Mouse (Mus musculus) lung, adult 2 months (tissue): ENCODE data around the gene Gpnmb. TPM values are rescaled to one million over a fixed set of nuclear protein-coding genes. Genes with fewer than 3 reads are reported as not detected.

Source experiments
- DNase-seq: peaks from one replicate; pipeline ENCODE4 v3.0.0; 2022
- H3K4me1 ChIP-seq: fragments of 200-500 bp; 2 replicates; pipeline ENCODE4 v1.6.1; 2011; ENCODE audit warnings: low read length; ENCODE audit not compliant: control insufficient read depth, insufficient read depth
- H3K4me3 ChIP-seq: fragments of 200-500 bp; replicated peaks from 2 replicates; pipeline ENCODE3; 2011; ENCODE audit warnings: low read depth, mild to moderate bottlenecking, control low read depth, low read length; ENCODE audit errors: extremely low read depth
- CTCF ChIP-seq: fragments of 200-500 bp; IDR thresholded peaks from 2 replicates; pipeline ENCODE4 v1.5.1; 2011; ENCODE audit warnings: mild to moderate bottlenecking, low read length, control low read depth; ENCODE audit not compliant: insufficient read depth
- POLR2A ChIP-seq: fragments of 200-500 bp; IDR thresholded peaks from 2 replicates; pipeline ENCODE4 v1.6.1; 2011; ENCODE audit warnings: low read depth, mild to moderate bottlenecking, control low read depth, low read length, borderline replicate concordance; ENCODE audit errors: extremely low read depth
- WGBS: fragments of 180-500 bp; shearing (Covaris S2); methylation state at CpG from one replicate; pipeline ENCODE4 v1.1.7; 2018; 5-methylcytosine and 5-hydroxymethylcytosine counted together
- polyA plus RNA-seq: library from polyadenylated mRNA; depleted of rRNA; stranded (reverse); fragments of >200 nt; gene quantifications from 2 replicates; pipeline ENCODE4 v1.2.3, GENCODE M21; 2012; rRNA removed

Gene Gpnmb
- 25.7 and 28.8 TPM in 2 replicates for polyA plus RNA-seq

- 43% methylated on average over 28 of the region's 28 CpGs for WGBS
- Histone ChIP-seq H3K4me3 (peak within 1 kb of the TSS; percentile 14), H3K4me1 (peaks cover 14% of the 10 kb centered on the region)
- no peak for TF ChIP-seq CTCF
- TF ChIP-seq POLR2A: no peak
- no peak for DNase-seq
Measured at GRCm38 (mm10) chr6:49036275-49037267, at the start of gene Gpnmb. Gene Gpnmb, plus strand, starts transcription at chr6:49036546.

DNA sequence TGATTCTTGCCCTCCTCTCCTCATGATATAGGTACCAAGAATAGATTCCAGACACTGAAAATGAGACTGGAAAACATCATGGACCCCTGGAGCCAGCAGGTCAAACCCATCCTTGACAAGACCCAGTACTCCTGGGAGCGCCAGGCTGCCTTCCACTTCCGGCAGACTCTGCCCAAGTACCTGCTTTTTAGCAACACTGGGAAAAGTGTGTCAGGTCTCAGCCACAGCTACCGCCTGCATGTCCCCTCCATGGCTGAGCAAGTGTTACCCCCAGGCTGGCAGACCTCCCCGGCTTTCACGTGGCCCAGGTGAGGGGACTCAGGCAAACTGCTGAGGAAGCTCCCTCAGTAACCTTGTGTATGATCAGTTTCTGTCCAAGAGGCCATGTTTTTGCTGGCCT lies 46.4 kb upstream of the Gpnmb start:
- WGBS: 95% methylated on average over 5 of the region's 5 CpGs
- Histone ChIP-seq H3K4me1 (no peaks in the 10 kb centered on the region), H3K4me3 (no peak overlapping the region)
- TF ChIP-seq POLR2A (no peak), CTCF (no peak)
- no peak for DNase-seq

GRCm38 (mm10) chr6:48991991-48992390 lies 44.4 kb upstream of the Gpnmb start:
- Histone ChIP-seq H3K4me1 (no peaks in the 10 kb centered on the region), H3K4me3 (no peak overlapping the region)
- WGBS: 74% methylated on average over 4 of the region's 4 CpGs
- no peak for DNase-seq
- no peak for TF ChIP-seq POLR2A
- no peak for TF ChIP-seq CTCF

- TF ChIP-seq POLR2A (no peak), CTCF (no peak)
- Histone ChIP-seq H3K4me3 (no peak overlapping the region), H3K4me1 (no peaks in the 10 kb centered on the region)
- 57% methylated on average over 6 of the region's 6 CpGs for whole genome bisulfite sequencing
- DNase-seq: no peak
Measured at GRCm38 (mm10) chr6:48998186-48998585, 38.2 kb upstream of the Gpnmb start.

DNA sequence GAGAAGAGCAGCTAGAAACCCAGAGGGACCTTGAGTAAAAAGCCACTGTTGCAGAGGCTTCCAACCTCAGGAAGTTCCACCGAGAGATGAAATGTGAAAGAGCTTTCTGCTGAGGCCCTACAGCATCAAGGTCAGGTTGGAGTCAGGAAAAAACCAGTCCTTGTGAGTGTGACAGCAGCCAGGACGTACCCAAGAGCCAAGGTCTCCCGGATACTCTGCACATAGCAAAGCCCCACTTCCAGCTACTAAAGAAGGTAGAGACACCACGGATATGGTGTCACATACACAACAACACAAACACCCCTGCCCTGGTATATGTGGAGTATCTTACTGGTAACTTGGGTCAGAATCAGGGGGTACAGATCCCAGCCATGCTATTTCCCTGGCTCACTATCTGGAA lies 37.5 kb upstream of the Gpnmb start:
- Histone ChIP-seq H3K4me1 (no peaks in the 10 kb centered on the region), H3K4me3 (no peak overlapping the region)
- DNase-seq: no peak
- WGBS: 84% methylated on average over 4 of the region's 4 CpGs
- TF ChIP-seq CTCF (no peak), POLR2A (no peak)

DNA sequence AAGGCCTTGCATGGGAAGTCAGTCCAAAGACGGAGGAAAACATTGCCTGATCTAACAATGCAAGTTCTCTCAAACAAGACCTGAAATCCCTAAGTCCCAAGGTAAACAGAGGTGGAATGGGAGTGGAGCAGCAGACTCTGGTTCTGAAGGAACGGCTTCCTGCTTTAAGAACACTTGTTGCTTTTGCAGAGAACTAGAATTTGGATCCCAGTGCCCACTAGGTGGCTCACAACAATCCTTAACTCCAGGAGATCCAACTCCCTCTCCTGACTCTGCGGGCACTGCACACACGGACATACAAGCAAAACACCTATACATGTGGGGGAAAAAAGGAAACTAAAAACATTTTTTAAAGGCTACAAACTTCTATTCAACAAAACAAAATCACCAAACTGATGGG lies 33.0 kb upstream of the Gpnmb start:
- H3K4me3 ChIP-seq: no peak overlapping the region
- TF ChIP-seq POLR2A: no peak
- peak; percentile 3; the same call in 1 of the 2 replicates for TF ChIP-seq CTCF
- H3K4me1 ChIP-seq: no peaks in the 10 kb centered on the region
- WGBS: 24% methylated on average over 4 of the region's 4 CpGs
- no peak for DNase-seq

DNA sequence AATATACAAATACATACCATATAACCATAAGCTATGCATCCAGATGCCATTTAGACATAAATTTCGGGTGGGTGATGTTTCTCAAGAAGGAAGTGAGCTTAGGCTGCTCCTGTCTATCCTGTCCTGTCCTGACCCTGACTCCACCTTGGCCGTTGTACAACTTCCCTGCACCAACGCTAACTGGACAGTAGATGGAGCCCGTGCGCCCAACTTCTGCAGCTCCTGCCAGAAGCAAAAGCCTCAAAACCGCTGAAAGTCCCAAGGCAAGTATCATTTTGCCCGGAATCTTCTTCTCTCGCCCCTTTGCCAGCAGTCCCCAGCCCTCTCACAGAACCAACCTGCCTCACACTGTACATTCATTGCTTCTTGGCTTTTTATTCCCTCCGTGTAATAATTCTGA lies 28.4 kb upstream of the Gpnmb start:
- WGBS: under 1% methylated on average over 9 of the region's 9 CpGs
- peak overlapping the region; percentile 29 for H3K4me3 ChIP-seq
- no peak for TF ChIP-seq POLR2A
- TF ChIP-seq CTCF: peak; percentile 92
- no peaks in the 10 kb centered on the region for H3K4me1 ChIP-seq
- DNase-seq: peak; percentile 50

- no peak for TF ChIP-seq POLR2A
- 0 out of 2 replicates have a peak, but pooled peaks have one; percentile 2 for TF ChIP-seq CTCF
- WGBS: 23% methylated on average over 13 of the region's 13 CpGs
- DNase-seq: peak; percentile 8
- no peaks in the 10 kb centered on the region for H3K4me1 ChIP-seq
- no peak overlapping the region for H3K4me3 ChIP-seq
Measured at GRCm38 (mm10) chr6:49008420-49009160, 27.8 kb upstream of the Gpnmb start.

- 49% methylated on average over 7 of the region's 7 CpGs for WGBS
- DNase-seq: no peak
- Histone ChIP-seq H3K4me1 (no peaks in the 10 kb centered on the region), H3K4me3 (no peak overlapping the region)
- no peak for TF ChIP-seq POLR2A
- no peak for TF ChIP-seq CTCF
Measured at GRCm38 (mm10) chr6:49009161-49009555, 27.2 kb upstream of the Gpnmb start.
